Mouse (Mus musculus): ENCODE measurements around the gene Tmem163. TPM values are rescaled to one million over a fixed set of nuclear protein-coding genes. Genes with fewer than 3 reads are reported as not detected.

Tmem163 gene
- polyA plus RNA-seq, 1 experiment from 2014 or later = 1.4 TPM

DNA sequence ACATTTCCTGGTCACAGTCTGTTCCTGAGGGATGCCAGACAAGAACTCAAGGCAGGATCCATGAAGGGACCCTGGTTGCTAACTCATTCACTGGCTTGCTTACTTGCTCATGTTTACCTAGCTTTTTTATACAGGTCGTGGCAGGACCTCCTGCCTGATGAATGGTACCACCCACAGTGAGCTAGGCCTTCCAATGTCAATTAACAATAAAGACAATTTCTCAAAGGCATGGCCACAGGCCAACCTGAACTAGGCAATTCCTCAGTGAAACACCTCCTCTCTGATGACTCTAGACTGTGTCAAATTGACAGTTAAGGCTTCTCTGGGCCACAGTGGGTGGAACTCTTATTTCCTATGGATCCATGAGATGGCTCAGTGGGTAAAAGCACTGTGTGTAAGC is 136.6 kb downstream of the Tmem163 start:
- Histone ChIP-seq H3K27me3 (peaks cover 3% of the 10 kb centered on the region; the same call in 1 of the 2 replicates), H3K36me3 (no peaks in the 10 kb centered on the region), H3K27ac (no peak overlapping the region), H3K4me3 (no peak overlapping the region), H3K9me3 (no peaks in the 10 kb centered on the region), H3K4me2 (no peak overlapping the region), H3K9ac (no peak overlapping the region), H3K4me1 (peaks cover 5% of the 10 kb centered on the region; the same call in 1 of the 2 replicates)
- ATAC-seq (ENCODE audit: insufficient number of reproducible peaks, low FRiP score, low TSS enrichment, low read depth) = no peak
- 48% methylated on average over 1 of the region's 1 CpGs for WGBS

- Histone ChIP-seq H3K27me3 (peaks cover 3% of the 10 kb centered on the region; the same call in 1 of the 2 replicates), H3K9ac (no peak overlapping the region), H3K4me2 (no peak overlapping the region), H3K36me3 (no peaks in the 10 kb centered on the region), H3K27ac (no peak overlapping the region), H3K4me3 (no peak overlapping the region), H3K9me3 (no peaks in the 10 kb centered on the region), H3K4me1 (peaks cover 10% of the 10 kb centered on the region)
- WGBS = 82% methylated on average over 7 of the region's 7 CpGs
- no peak for ATAC-seq (ENCODE audit: insufficient number of reproducible peaks, low FRiP score, low TSS enrichment, low read depth)
Measured at GRCm38 (mm10) chr1:127541931-127542330, 137.4 kb downstream of the Tmem163 start.

DNA sequence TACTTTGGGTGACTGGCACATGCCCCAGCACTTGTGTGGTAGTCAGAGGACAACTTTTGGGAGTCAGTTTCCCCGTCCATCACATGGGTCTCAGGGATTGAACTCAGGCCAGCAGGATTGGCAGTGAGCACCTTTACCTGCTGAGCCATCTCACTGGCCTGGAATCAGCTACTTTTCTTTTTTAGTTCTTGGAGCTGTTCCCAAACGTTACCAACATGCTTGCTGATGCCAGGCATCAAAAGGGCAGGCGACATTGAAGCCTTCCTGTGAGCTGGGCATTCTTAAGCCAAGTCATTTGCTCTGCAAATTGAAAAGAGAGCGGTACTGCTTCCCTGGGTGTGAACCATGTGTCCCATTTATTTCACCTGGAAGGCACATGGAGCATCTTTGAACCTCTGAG is 137.8 kb downstream of the Tmem163 start:
- Histone ChIP-seq H3K36me3 (no peaks in the 10 kb centered on the region), H3K4me3 (no peak overlapping the region), H3K4me2 (no peak overlapping the region), H3K27ac (no peak overlapping the region), H3K27me3 (peaks cover 3% of the 10 kb centered on the region; the same call in 1 of the 2 replicates), H3K9me3 (no peaks in the 10 kb centered on the region), H3K4me1 (peaks cover 13% of the 10 kb centered on the region), H3K9ac (no peak overlapping the region)
- 87% methylated on average over 4 of the region's 4 CpGs for WGBS
- no peak for ATAC-seq (ENCODE audit: insufficient number of reproducible peaks, low FRiP score, low TSS enrichment, low read depth)

DNA sequence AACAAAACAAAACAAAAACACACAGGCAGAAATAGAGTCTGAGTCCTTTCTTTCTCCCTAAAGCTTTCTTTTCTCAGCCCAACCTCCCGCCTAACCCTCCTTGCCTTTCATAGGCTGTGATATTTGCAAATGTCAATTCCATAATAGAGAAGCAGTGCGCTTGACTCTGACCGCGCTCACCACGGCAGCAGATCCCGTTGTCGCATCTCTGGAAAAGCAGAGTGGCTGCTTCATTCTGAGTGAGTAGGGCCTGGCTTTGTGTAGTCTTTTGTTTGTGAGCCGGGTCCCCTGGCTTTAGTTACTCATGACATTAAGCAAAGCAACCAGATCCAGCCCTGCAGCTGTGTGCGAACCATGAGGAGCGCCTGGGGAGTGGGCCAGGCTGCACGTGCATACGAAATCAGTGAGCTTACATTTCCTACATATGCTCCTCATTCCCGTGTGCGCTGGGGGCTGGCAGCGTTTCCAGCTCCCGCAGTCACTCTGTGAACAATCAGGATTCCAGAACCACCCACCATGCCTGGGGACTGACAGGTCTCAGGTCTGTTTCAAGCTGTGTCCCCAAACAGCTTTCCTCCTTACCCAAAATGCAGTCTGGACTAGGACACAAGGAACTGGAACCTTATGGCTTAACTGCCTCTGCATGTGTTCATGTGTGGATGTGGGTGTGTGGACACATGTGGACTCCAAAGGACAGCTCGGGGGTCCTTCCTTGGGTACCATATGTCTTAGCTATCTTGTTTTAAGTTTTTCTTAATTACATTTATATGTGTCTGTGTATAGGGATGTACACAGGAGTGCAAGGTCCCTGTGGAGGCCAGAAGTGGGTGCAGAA is 141.9 kb downstream of the Tmem163 start:
- WGBS = 13% methylated on average over 17 of the region's 17 CpGs
- peak overlapping the region; percentile 11; the same call in 1 of the 2 replicates for H3K4me3 ChIP-seq
- H3K36me3 ChIP-seq = no peaks in the 10 kb centered on the region
- peaks cover 14% of the 10 kb centered on the region for H3K4me1 ChIP-seq
- H3K27ac ChIP-seq = no peak overlapping the region
- H3K9me3 ChIP-seq = no peaks in the 10 kb centered on the region
- H3K4me2 ChIP-seq = peak overlapping the region; percentile 35
- H3K9ac ChIP-seq = no peak overlapping the region
- ATAC-seq (ENCODE audit: insufficient number of reproducible peaks, low FRiP score, low TSS enrichment, low read depth) = peak; percentile 56; the same call in 1 of the 2 replicates
- H3K27me3 ChIP-seq = peaks cover 6% of the 10 kb centered on the region; the same call in 1 of the 2 replicates

- no peaks in the 10 kb centered on the region for H3K9me3 ChIP-seq
- H3K27ac ChIP-seq = no peak overlapping the region
- no peak overlapping the region for H3K4me3 ChIP-seq
- ATAC-seq (ENCODE audit: insufficient number of reproducible peaks, low FRiP score, low TSS enrichment, low read depth) = no peak
- H3K36me3 ChIP-seq = no peaks in the 10 kb centered on the region
- no peak overlapping the region for H3K4me2 ChIP-seq
- H3K4me1 ChIP-seq = peaks cover 14% of the 10 kb centered on the region
- H3K27me3 ChIP-seq = 0 out of 2 replicates have a peak, but pooled peaks cover 3% of the 10 kb centered on the region
- 19% methylated on average over 5 of the region's 5 CpGs for WGBS
- H3K9ac ChIP-seq = no peak overlapping the region
Measured at GRCm38 (mm10) chr1:127536448-127536847, 142.9 kb downstream of the Tmem163 start.

- Histone ChIP-seq H3K9me3 (no peaks in the 10 kb centered on the region), H3K4me2 (no peak overlapping the region), H3K4me3 (no peak overlapping the region), H3K36me3 (no peaks in the 10 kb centered on the region), H3K9ac (no peak overlapping the region), H3K4me1 (peaks cover 7% of the 10 kb centered on the region), H3K27me3 (0 out of 2 replicates have a peak, but pooled peaks cover 3% of the 10 kb centered on the region), H3K27ac (no peak overlapping the region)
- ATAC-seq (ENCODE audit: insufficient number of reproducible peaks, low FRiP score, low TSS enrichment, low read depth) = no peak
- 65% methylated on average over 5 of the region's 5 CpGs for WGBS
Measured at GRCm38 (mm10) chr1:127531723-127532122, 147.6 kb downstream of the Tmem163 start.

DNA sequence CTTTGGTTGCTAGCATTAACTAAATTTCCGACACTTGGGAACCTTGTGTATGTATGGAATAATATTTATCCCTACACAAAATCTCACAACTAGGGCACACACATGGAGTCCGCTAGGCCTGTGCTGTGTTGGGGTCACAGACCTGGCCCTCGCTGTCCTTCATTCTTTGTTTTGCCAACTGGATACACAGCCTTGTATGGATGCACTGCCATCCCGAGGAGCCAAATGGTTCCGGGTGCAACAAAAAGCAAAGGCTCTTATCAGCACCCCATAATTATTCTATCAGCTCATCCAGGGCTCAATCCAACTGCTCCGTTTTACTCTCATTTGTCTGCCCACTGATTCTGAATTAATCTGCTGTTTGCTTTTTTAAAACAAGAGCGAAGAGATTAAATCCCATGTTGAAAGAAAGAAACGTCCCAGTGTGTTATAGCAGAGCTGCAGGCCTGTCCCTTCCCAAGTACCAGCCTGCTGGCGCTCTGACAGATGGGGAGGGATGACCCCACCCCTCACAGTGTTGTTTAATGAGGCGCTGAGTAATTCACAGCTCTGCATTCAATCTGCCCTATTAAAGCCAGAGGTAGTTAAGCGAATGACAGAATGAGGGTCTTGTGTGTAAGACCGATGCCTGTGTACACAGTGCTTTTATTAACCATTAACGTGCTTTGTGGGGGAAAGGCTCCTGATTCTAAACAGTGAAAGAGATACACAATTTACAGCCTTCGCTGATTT is 148.3 kb downstream of the Tmem163 start:
- H3K27ac ChIP-seq = no peak overlapping the region
- ATAC-seq (ENCODE audit: insufficient number of reproducible peaks, low FRiP score, low TSS enrichment, low read depth) = peak; percentile 61; the same call in 1 of the 2 replicates
- no peaks in the 10 kb centered on the region for H3K36me3 ChIP-seq
- H3K9ac ChIP-seq = no peak overlapping the region
- no peak overlapping the region for H3K4me2 ChIP-seq
- H3K4me3 ChIP-seq = no peak overlapping the region
- peaks cover 3% of the 10 kb centered on the region for H3K4me1 ChIP-seq
- H3K27me3 ChIP-seq = 0 out of 2 replicates have a peak, but pooled peaks cover 2% of the 10 kb centered on the region
- no peaks in the 10 kb centered on the region for H3K9me3 ChIP-seq
- 35% methylated on average over 14 of the region's 14 CpGs for WGBS

GRCm38 (mm10) chr1:127523364-127523763 is 156.0 kb downstream of the Tmem163 start:
- no peaks in the 10 kb centered on the region for H3K27me3 ChIP-seq
- no peak overlapping the region for H3K4me3 ChIP-seq
- H3K9ac ChIP-seq = no peak overlapping the region
- H3K4me1 ChIP-seq = no peaks in the 10 kb centered on the region
- no peak overlapping the region for H3K4me2 ChIP-seq
- no peaks in the 10 kb centered on the region for H3K9me3 ChIP-seq
- WGBS = 88% methylated on average over 8 of the region's 8 CpGs
- no peak overlapping the region for H3K27ac ChIP-seq
- 0 out of 2 replicates have a peak, but pooled peaks have one; percentile 52 for ATAC-seq (ENCODE audit: insufficient number of reproducible peaks, low FRiP score, low TSS enrichment, low read depth)
- no peaks in the 10 kb centered on the region for H3K36me3 ChIP-seq

GRCm38 (mm10) chr1:127514888-127515287 is 164.5 kb downstream of the Tmem163 start:
- Histone ChIP-seq H3K4me2 (no peak overlapping the region), H3K27ac (no peak overlapping the region), H3K9me3 (no peaks in the 10 kb centered on the region), H3K4me3 (no peak overlapping the region), H3K9ac (no peak overlapping the region), H3K36me3 (no peaks in the 10 kb centered on the region), H3K4me1 (no peaks in the 10 kb centered on the region), H3K27me3 (no peaks in the 10 kb centered on the region)
- ATAC-seq (ENCODE audit: insufficient number of reproducible peaks, low FRiP score, low TSS enrichment, low read depth) = no peak
- WGBS = 99% methylated on average over 10 of the region's 10 CpGs

GRCm38 (mm10) chr1:127514479-127514878 is 164.9 kb downstream of the Tmem163 start:
- Histone ChIP-seq H3K27me3 (no peaks in the 10 kb centered on the region), H3K4me1 (no peaks in the 10 kb centered on the region), H3K4me2 (no peak overlapping the region), H3K4me3 (no peak overlapping the region), H3K9me3 (no peaks in the 10 kb centered on the region), H3K36me3 (no peaks in the 10 kb centered on the region), H3K27ac (no peak overlapping the region), H3K9ac (no peak overlapping the region)
- no peak for ATAC-seq (ENCODE audit: insufficient number of reproducible peaks, low FRiP score, low TSS enrichment, low read depth)
- 67% methylated on average over 3 of the region's 3 CpGs for WGBS

GRCm38 (mm10) chr1:127513664-127514063 is 165.7 kb downstream of the Tmem163 start:
- Histone ChIP-seq H3K27me3 (no peaks in the 10 kb centered on the region), H3K9me3 (no peaks in the 10 kb centered on the region), H3K4me2 (no peak overlapping the region), H3K27ac (no peak overlapping the region), H3K9ac (no peak overlapping the region), H3K36me3 (no peaks in the 10 kb centered on the region), H3K4me3 (no peak overlapping the region), H3K4me1 (no peaks in the 10 kb centered on the region)
- WGBS = 82% methylated on average over 3 of the region's 3 CpGs
- ATAC-seq (ENCODE audit: insufficient number of reproducible peaks, low FRiP score, low TSS enrichment, low read depth) = no peak

- Histone ChIP-seq H3K27me3 (no peaks in the 10 kb centered on the region), H3K4me3 (no peak overlapping the region), H3K4me2 (no peak overlapping the region), H3K4me1 (no peaks in the 10 kb centered on the region), H3K9me3 (no peaks in the 10 kb centered on the region), H3K36me3 (no peaks in the 10 kb centered on the region), H3K27ac (no peak overlapping the region), H3K9ac (no peak overlapping the region)
- 82% methylated on average over 8 of the region's 8 CpGs for WGBS
- ATAC-seq (ENCODE audit: insufficient number of reproducible peaks, low FRiP score, low TSS enrichment, low read depth) = no peak
Measured at GRCm38 (mm10) chr1:127513140-127513539, 166.2 kb downstream of the Tmem163 start.
